Comparison of ENCODE assay signal across 8 mouse cellular contexts in the genomic region with DNA sequence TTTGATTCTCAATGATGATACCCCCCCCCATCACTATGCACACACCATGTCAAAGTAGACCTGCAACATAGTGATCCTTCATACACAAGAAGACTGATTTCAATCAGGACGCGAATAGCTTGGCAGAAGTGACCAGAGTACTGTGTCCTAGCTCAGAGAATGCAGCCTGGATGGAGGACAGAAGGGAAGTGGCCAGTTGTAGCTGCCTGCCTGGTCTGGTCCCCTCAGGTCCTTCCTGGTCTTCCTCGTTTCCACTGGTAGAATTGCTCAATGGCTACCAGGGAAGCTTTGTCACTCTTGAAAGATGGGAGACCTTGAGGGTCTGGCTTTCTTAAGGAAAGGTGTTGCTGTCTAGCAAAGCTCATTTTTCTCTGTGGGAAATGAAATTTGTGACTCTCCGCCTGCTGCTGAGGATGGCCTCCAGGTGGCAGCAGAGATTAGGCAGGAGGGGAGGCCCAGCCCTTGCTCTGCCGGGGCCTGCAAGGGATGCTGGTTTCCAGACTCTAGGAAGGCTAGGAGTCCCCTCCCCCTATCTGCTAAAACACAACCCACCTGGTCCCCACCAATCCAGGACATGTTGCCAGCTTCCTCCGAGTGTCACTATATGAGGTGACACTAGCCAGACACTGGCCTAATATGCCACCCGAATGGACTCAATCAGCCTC. TPM values are rescaled to one million over a fixed set of nuclear protein-coding genes. Genes with fewer than 3 reads are reported as not detected.
DNase-seq lines count a peak whose midpoint lies in the region; ATAC-seq and TF ChIP-seq lines count a peak whose summit lies in the region.

No protein-coding gene starts in this region.

- no peak for TF ChIP-seq POLR2A in small intestine, adult 2 months (IDR thresholded peaks at IDR 0.05; ENCODE audit: low read depth, low read length)

- intact Hi-C loops in left cerebral cortex, postnatal 10 days (cut with DNase I) = loop anchor here (10.0 kb wide), 1 partner anchor 110 kb away; a partner anchor contains a TSS

- no peak overlapping the region for H3K4me3 ChIP-seq in liver, embryonic 12.5 days
- H3K4me3 ChIP-seq in forebrain, embryonic 16.5 days (replicated peaks; ENCODE audit: low read length) = no peak overlapping the region
- no peak overlapping the region for H3K4me3 ChIP-seq in hindbrain, embryonic 16.5 days (ENCODE audit: low read length)
- no peak overlapping the region for H3K4me3 ChIP-seq in midbrain, embryonic 11.5 days (ENCODE audit: low read depth, low read length)
- no peak overlapping the region for H3K4me3 ChIP-seq in small intestine, adult 2 months (ENCODE audit: low read depth, low read length)

- H3K4me2 ChIP-seq in liver, embryonic 12.5 days = no peak overlapping the region
- H3K4me2 ChIP-seq in forebrain, embryonic 16.5 days (ENCODE audit: low read length) = no peak overlapping the region
- H3K4me2 ChIP-seq in hindbrain, embryonic 16.5 days (ENCODE audit: low read length) = no peak overlapping the region
- H3K4me2 ChIP-seq in midbrain, embryonic 11.5 days = no peak overlapping the region

- no peak overlapping the region for H3K27ac ChIP-seq in liver, embryonic 12.5 days
- no peak overlapping the region for H3K27ac ChIP-seq in forebrain, embryonic 16.5 days (ENCODE audit: low read length)
- H3K27ac ChIP-seq in hindbrain, embryonic 16.5 days (ENCODE audit: low read depth, low read length) = no peak overlapping the region
- H3K27ac ChIP-seq in midbrain, embryonic 11.5 days (ENCODE audit: low read depth, low read length) = no peak overlapping the region
- H3K27ac ChIP-seq in small intestine, adult 2 months (ENCODE audit: insufficient read depth, low read depth, low read length) = no peak overlapping the region

- peak; percentile 88 for TF ChIP-seq CTCF in small intestine, adult 2 months (IDR thresholded peaks at IDR 0.05; ENCODE audit: extremely low read depth, insufficient read length, insufficient replicate concordance, low read depth, low read length)

- DNase-seq in liver = peak; percentile 69
- DNase-seq in cerebellum, adult 18-20 months = peak; percentile 80 to 82
- DNase-seq in left cerebral cortex, postnatal 10 days (ENCODE audit: extremely low spot score in 1 of 2, low spot score in 2 of 2) = peak; percentile 67 to 85
- DNase-seq in midbrain, embryonic 11.5 days (ENCODE audit: low spot score, missing footprints) = peak; percentile 94

- peaks cover 9% of the 10 kb centered on the region; the same call in 1 of the 2 replicates for H3K27me3 ChIP-seq in liver, embryonic 12.5 days (replicated peaks)
- no peaks in the 10 kb centered on the region for H3K27me3 ChIP-seq in forebrain, embryonic 16.5 days (replicated peaks; ENCODE audit: control insufficient read depth, insufficient read depth, low read length)
- no peaks in the 10 kb centered on the region for H3K27me3 ChIP-seq in hindbrain, embryonic 16.5 days (replicated peaks; ENCODE audit: control insufficient read depth, insufficient read depth, low read length)
- H3K27me3 ChIP-seq in midbrain, embryonic 11.5 days (ENCODE audit: control insufficient read depth, insufficient read depth, low read length) = no peaks in the 10 kb centered on the region
- no peaks in the 10 kb centered on the region for H3K27me3 ChIP-seq in small intestine, adult 2 months (ENCODE audit: control insufficient read depth, insufficient read depth, low read length)

- WGBS in liver, embryonic 12.5 days (ENCODE audit: insufficient replicate concordance) = 16% methylated on average over 7 of the region's 7 CpGs
- 15% methylated on average over 7 of the region's 7 CpGs for WGBS in forebrain, embryonic 16.5 days
- WGBS in hindbrain, embryonic 16.5 days = 15% methylated on average over 7 of the region's 7 CpGs
- 17% methylated on average over 7 of the region's 7 CpGs for WGBS in midbrain, embryonic 11.5 days
- 27% methylated on average over 7 of the region's 7 CpGs for WGBS in small intestine, adult 2 months

- no peak overlapping the region for H3K9ac ChIP-seq in liver, embryonic 12.5 days
- no peak overlapping the region for H3K9ac ChIP-seq in forebrain, embryonic 16.5 days (replicated peaks; ENCODE audit: low read depth, low read length)
- peak overlapping the region; percentile 44; the same call in 1 of the 2 replicates for H3K9ac ChIP-seq in hindbrain, embryonic 16.5 days (ENCODE audit: low read depth, low read length)
- no peak overlapping the region for H3K9ac ChIP-seq in midbrain, embryonic 11.5 days (ENCODE audit: low read length)

- no peaks in the 10 kb centered on the region for H3K4me1 ChIP-seq in liver, embryonic 12.5 days
- peaks cover 8% of the 10 kb centered on the region; the same call in 1 of the 2 replicates for H3K4me1 ChIP-seq in forebrain, embryonic 16.5 days (replicated peaks; ENCODE audit: control insufficient read depth, insufficient read depth, low read length)
- peaks cover 3% of the 10 kb centered on the region; the same call in 1 of the 2 replicates for H3K4me1 ChIP-seq in hindbrain, embryonic 16.5 days (ENCODE audit: control insufficient read depth, insufficient read depth, low read depth, low read length)
- H3K4me1 ChIP-seq in midbrain, embryonic 11.5 days (ENCODE audit: control insufficient read depth, insufficient read depth, low read length) = peaks cover 5% of the 10 kb centered on the region; the same call in 1 of the 2 replicates
- no peaks in the 10 kb centered on the region; the same call in 1 of the 2 replicates for H3K4me1 ChIP-seq in small intestine, adult 2 months (ENCODE audit: control insufficient read depth, insufficient read depth, insufficient read length, low read length)

- no peaks in the 10 kb centered on the region for H3K36me3 ChIP-seq in liver, embryonic 12.5 days
- H3K36me3 ChIP-seq in forebrain, embryonic 16.5 days (ENCODE audit: control insufficient read depth, insufficient read depth) = no peaks in the 10 kb centered on the region
- no peaks in the 10 kb centered on the region for H3K36me3 ChIP-seq in hindbrain, embryonic 16.5 days (ENCODE audit: control insufficient read depth, insufficient read depth, low read length)
- no peaks in the 10 kb centered on the region for H3K36me3 ChIP-seq in midbrain, embryonic 11.5 days (ENCODE audit: control insufficient read depth, insufficient read depth, low read length)
- no peaks in the 10 kb centered on the region for H3K36me3 ChIP-seq in small intestine, adult 2 months (ENCODE audit: control insufficient read depth, insufficient read depth, low read length)

- H3K9me3 ChIP-seq in liver, embryonic 12.5 days (replicated peaks) = no peaks in the 10 kb centered on the region
- H3K9me3 ChIP-seq in forebrain, embryonic 16.5 days (ENCODE audit: control insufficient read depth, low read length) = no peaks in the 10 kb centered on the region
- H3K9me3 ChIP-seq in hindbrain, embryonic 16.5 days (ENCODE audit: control insufficient read depth, low read length) = no peaks in the 10 kb centered on the region
- H3K9me3 ChIP-seq in midbrain, embryonic 11.5 days (ENCODE audit: control insufficient read depth, low read length) = no peaks in the 10 kb centered on the region

- ATAC-seq in liver, embryonic 12.5 days = no peak
- peak; percentile 94 for ATAC-seq in forebrain, embryonic 16.5 days
- peak; percentile 94 for ATAC-seq in hindbrain, embryonic 16.5 days
- peak; percentile 76; the same call in 1 of the 2 replicates for ATAC-seq in midbrain, embryonic 11.5 days (ENCODE audit: low FRiP score)

RNA-seq across cellular contexts. Expression of a gene that starts 4.5 kb away (rescaled TPM):
- 1.2 and 1.3 TPM in 2 replicates for polyA plus RNA-seq in liver, embryonic 12.5 days (2016; fragmentation: Nextera tagmentation; extraction: Ambion mirVana)
- 0.52 and 0.76 TPM in 2 replicates for polyA plus RNA-seq in forebrain, embryonic 16.5 days (2015; fragmentation: Nextera tagmentation; extraction: Ambion mirVana)
- polyA plus RNA-seq in hindbrain, embryonic 16.5 days (2015; fragmentation: Nextera tagmentation; extraction: Ambion mirVana) = 2.5 and 2.8 TPM in 2 replicates
- under 1 TPM; 0.71 to 0.75 TPM for total RNA-seq in left cerebral cortex, postnatal 10 days (2021)
- polyA plus RNA-seq in midbrain, embryonic 11.5 days (2014; fragmentation: Nextera tagmentation; extraction: Ambion mirVana) = 0.52 and 0.68 TPM in 2 replicates
- 10.0 and 11.4 TPM in 2 replicates for polyA plus RNA-seq in small intestine, adult 2 months (2012; rRNA removed)

RNA-seq across cellular contexts. Expression of a gene that starts 49.4 kb away (rescaled TPM):
- polyA plus RNA-seq in liver, embryonic 12.5 days (2016; fragmentation: Nextera tagmentation; extraction: Ambion mirVana) = 46.9 and 48.2 TPM in 2 replicates
- polyA plus RNA-seq in forebrain, embryonic 16.5 days (2015; fragmentation: Nextera tagmentation; extraction: Ambion mirVana) = 150 and 158 TPM in 2 replicates
- polyA plus RNA-seq in hindbrain, embryonic 16.5 days (2015; fragmentation: Nextera tagmentation; extraction: Ambion mirVana) = 155 and 167 TPM in 2 replicates
- 100 to 1,000 TPM; 351 to 353 TPM for total RNA-seq in left cerebral cortex, postnatal 10 days (2021)
- polyA plus RNA-seq in midbrain, embryonic 11.5 days (2014; fragmentation: Nextera tagmentation; extraction: Ambion mirVana) = 80.2 and 81.7 TPM in 2 replicates
- 77.1 and 168 TPM in 2 replicates for polyA plus RNA-seq in small intestine, adult 2 months (2012; rRNA removed)

RNA-seq across cellular contexts. Expression of a gene that starts 58.9 kb away (rescaled TPM):
- polyA plus RNA-seq in liver, embryonic 12.5 days (2016; fragmentation: Nextera tagmentation; extraction: Ambion mirVana) = 0.19 and 0.35 TPM in 2 replicates
- 7.8 and 9.4 TPM in 2 replicates for polyA plus RNA-seq in forebrain, embryonic 16.5 days (2015; fragmentation: Nextera tagmentation; extraction: Ambion mirVana)
- 11.0 and 12.9 TPM in 2 replicates for polyA plus RNA-seq in hindbrain, embryonic 16.5 days (2015; fragmentation: Nextera tagmentation; extraction: Ambion mirVana)
- 10 to 100 TPM; 28.5 to 29.0 TPM for total RNA-seq in left cerebral cortex, postnatal 10 days (2021)
- polyA plus RNA-seq in midbrain, embryonic 11.5 days (2014; fragmentation: Nextera tagmentation; extraction: Ambion mirVana) = 1.7 TPM in 2 replicates
- 0.09 TPM in 1 of 2 replicates, not detected in the other for polyA plus RNA-seq in small intestine, adult 2 months (2012; rRNA removed)

RNA-seq across cellular contexts. Expression of a gene that starts 58.9 kb away (rescaled TPM):
- polyA plus RNA-seq in liver, embryonic 12.5 days (2016; fragmentation: Nextera tagmentation; extraction: Ambion mirVana) = 0.81 and 1.1 TPM in 2 replicates
- polyA plus RNA-seq in forebrain, embryonic 16.5 days (2015; fragmentation: Nextera tagmentation; extraction: Ambion mirVana) = 18.2 and 21.7 TPM in 2 replicates
- polyA plus RNA-seq in hindbrain, embryonic 16.5 days (2015; fragmentation: Nextera tagmentation; extraction: Ambion mirVana) = 19.3 and 21.1 TPM in 2 replicates
- 10 to 100 TPM; 28.0 to 29.4 TPM for total RNA-seq in left cerebral cortex, postnatal 10 days (2021)
- polyA plus RNA-seq in midbrain, embryonic 11.5 days (2014; fragmentation: Nextera tagmentation; extraction: Ambion mirVana) = 11.1 and 13.7 TPM in 2 replicates
- polyA plus RNA-seq in small intestine, adult 2 months (2012; rRNA removed) = 0.90 and 1.3 TPM in 2 replicates
